Mouse (Mus musculus) telencephalon, adult 2 months (tissue): ENCODE results near the gene Nme9.

Experiments used
- DNase-seq: peaks from one replicate; pipeline ENCODE4 v3.0.0-alpha.2; 2011; ENCODE audit warnings: low read depth, low spot score

The Nme9 gene

DNA sequence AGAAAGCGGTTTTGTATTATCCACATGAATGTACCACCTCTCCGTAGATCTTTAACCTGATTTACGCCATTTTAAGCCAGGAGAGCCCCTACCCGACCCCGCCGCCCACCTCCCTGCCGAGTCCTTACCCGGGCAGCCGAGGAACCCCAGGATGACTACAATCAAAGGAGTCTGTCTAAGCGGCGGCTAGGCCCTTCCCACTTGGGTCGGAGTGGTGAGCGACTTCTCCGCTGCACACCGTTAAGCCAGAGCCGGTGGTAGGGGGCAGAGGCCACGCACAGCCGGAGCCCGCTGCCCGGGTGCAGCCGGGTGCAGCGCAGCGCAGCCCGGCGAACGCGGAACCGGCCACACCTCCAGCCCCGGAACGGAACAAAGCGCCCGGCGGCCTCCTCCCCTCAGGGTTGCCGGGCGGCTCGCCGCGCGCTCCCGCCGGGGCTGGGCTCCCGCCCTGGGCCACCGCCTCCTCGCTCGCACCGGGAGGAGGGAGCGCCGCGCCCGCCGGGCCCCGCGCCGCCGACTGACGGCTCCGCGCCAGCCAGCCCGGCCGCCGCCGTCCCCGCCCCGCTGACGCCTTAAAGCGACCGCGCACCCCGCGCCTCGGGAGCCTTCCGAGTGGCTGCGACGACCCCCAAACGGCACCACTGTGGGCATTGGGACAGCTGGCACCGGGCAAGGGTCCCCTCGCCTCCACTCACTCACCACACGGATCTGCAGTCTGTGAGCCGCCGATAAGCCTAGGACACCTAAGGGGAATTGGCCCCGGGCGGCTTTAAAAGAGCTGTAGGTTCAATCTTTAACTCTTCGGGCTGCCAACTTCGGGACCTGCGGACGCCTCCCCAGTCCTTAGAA, 14.9 kb upstream of the Nme9 start:
- no peak for DNase-seq

DNA sequence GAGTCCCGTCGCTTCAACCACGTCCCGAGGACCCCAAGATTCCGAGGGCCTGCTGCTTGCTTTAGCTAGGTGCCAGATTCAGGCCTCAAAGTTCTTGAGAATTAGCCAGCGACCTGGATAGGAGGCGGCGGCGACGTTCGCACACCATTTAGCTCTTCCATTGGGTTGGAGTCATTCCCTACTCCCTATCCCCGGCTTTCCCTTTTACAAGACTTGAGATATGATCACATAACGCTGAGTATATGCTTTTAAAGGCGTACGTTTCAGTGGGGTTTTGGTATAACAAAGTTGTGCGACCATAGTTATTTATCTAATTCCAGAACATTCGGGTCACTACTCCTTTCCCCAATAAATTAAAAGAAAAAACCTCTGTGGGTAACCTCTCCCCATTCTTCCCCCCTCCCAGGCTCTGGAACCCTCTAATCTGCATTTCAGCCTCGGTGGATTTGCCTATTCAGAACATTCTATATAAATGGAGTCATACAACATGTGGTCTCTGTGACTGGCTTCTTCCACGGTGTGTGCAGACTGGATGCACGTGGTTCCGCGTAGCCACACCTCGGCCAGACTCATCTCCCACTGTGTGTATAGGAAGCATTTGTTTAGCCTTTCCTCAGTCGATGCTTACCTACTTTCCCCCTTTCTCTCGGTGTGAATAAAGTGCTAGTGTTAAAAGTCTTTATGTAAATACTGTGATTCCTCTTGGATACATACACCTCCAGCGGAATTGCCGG, 14.1 kb upstream of the Nme9 start, which contains the start of gene Mras:
TSS of gene Mras (minus strand) at position 351 of the 734 bp plus-strand sequence.
- DNase-seq = no peak

DNA sequence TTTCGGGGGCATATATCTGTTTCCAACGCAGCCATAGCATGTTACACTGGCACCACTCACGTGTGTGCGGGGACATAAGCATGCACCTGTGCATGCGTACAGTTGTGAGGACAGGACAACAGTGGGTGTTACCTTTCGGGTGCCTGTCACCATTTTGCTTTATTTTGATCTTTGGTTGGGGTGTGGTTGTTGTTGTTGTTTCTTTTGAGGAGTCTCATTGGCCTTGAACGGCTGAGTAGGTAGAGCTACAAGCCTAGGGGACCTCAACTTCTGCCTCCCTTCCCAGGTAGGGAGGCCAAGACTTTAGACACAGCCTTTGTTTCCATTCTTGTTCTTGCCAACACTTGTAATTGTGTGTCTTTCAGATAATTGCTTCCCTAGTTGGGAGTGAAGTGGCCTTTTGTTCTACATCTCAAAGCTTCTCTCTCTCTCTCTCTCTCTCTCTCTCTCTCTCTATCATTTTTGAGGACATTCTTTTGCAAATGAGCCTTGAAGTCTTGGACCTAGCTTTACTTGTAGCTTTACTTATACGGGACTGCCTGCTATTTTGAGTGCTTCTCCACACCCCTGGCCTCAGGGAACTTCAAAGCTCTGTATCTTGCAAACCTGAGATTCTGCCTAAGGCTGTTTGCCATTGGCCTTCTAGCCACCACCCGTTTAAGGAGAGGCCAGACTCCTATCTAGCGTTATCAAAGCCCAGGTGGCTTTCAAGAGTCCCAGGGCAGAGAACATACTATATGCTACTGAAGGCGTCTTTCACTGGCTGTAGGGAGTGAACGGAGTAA, 13.3 kb upstream of the Nme9 start:
- DNase-seq = no peak

DNA sequence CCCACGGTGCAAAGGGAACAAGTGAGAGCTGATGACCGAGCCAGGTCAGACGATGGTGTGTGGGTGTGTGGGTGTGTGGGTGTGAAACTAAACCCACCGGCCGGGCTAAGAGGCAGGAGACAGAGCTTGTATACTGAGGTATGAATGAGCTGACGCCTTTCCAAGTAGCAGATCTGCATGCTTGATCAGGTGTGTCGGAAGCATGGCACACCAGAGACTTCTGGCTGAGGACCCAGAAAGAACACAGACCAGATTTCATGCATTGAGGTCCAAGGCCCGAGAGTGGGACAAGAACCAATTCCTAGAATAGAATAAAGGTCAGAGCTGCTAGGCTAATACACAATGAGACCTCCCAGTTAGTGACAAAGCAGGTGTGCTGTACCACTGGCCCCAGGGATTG, 12.2 kb upstream of the Nme9 start:
- no peak for DNase-seq

DNA sequence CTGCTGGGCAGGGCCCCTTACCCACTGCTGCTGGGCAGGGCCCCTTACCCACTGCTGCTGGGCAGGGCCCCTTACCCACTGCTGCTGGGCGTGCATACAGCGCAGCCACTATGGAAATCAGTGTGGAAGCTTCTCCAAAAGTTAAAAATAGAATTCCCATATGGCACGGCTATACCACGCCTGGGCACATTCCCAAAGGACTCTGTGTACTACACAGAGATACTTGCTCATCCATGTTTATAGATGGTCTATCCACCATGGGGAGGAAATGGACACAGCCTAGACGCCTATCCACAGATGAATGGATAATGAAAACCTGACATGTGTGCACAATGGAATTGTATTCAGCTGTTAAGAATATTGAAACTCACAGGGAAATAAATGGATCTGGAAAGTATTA, 10.3 kb upstream of the Nme9 start:
- DNase-seq = peak; percentile 66

DNA sequence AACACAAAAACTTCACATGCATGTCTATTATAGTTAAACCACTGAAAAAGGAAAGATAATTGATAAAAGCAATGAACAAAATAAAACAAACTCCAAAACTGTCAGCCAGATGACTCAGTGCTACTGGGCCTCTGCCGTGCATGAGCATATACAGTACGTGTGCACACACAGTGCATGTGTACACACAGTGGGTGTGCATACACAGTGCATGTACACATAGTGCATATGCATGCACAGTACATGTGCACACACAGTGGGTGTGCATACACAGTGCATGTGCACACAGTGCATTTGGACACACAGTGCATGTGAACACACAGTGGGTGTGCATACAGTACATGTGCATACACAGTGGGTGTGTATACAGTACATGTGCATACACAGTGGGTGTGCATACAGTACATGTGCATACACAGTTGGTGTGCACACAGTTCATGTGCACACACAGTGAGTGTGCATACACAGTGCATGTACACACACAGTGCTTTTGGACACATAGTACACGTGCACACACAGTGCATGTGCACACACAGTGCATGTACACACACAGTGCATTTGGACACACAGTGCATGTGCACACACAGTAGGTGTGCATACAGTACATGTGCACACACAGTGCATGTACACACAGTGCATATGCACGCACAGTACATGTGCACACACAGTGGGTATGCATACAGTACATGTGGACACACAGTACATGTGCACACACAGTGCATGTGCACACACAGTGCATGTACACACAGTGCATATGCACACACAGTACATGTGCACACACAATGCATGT, 9.4 kb upstream of the Nme9 start:
- DNase-seq = no peak

DNA sequence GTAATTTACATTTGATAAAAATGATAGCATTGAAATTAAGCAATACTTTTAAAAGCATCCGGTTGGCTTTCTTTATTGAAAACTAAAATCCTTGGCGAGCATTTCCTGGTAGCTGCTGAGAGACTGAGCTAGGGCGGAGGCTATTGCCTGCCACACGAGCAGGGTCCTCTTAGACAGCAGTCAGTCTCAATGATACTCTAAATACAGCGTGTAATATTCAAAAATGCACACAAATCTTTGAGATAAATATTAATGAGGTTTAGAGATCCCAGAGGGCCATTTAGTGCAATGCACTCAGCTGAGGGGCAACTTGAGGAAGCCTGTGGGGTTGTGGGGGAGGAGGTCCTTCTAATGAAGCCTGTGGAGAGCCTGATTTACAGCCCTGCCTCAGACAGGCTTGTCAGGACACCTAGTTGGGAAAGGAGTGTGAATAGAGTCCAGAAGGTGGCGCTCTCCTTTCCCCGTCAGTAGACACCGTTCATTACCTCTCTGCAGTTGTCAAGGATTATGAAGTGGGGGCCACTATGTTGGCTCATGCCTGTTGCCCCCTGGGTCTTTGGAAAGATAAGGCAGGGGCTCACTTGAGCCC, 6.6 kb upstream of the Nme9 start:
- no peak for DNase-seq

DNA sequence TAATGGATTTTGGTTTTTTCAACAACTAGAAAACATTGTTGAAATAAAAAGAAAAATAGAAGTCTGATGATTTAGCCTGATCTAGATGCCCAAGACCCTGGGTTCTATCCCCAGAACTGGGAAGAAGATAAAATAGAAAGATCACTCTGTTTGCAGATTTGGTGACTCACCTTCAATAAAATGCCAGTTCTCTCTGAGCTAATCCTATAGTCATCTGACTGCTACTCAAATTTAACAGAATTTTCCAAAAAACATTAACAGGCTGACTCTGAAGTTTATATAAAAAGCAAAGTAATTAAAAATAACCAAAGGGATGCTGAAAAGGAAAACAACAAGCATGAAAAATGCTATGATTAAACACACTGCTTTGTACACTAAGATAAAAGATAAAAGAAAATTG, 5.0 kb upstream of the Nme9 start:
- no peak for DNase-seq

DNA sequence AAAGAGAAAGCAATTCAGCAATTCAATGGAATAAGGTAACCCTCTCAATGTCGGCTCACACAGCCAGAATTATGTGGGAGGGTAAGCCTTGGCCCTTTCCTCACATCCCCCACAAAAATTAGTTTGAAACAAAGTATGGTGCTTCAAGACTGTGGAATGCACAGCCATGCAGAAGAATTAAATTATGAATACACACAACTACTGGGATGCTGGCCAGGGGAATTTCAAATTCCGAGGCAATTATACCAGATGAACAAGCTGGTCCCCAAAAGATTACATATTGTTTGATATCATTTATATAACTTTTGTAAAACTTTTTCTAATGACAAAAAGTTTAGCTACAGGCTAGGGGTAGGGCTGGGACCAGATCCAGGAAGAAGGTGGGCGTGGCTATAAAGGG, 4.0 kb upstream of the Nme9 start:
- no peak for DNase-seq

DNA sequence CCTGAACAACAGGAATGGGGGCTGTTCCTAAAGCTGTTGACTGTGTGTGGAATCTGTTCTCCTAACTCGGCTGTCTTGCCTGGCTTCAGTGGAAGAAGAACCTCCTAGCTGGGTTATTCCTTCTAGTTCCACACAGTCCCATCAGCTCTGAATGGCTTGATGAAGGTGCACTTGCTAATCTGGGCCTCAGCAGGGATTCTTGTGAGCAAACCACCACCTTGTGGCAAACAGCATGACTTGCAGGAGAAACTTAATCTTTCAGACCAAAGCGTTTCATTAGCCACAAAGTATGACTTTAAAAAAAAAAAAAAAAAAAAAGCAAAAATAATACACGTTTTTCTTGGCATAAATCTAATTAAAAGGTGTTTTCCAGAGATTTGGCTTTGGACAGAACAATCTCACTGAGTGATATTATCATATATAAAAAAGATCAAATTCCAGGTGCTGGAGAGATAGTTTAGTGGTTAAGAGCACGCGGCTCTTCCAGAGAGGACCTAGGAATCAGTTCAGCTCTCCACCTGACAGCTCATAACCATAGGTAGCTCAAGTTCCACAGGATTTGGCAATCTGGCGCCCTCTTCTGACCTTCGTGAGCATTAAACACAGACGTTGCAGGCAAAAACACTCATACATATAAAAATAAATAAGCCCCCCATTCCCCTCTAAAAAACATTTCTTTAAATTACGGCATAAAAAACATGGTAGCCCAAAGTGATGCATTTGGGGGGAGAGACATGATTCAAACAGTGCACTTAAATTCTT, 1.2 kb upstream of the Nme9 start:
- no peak for DNase-seq

DNA sequence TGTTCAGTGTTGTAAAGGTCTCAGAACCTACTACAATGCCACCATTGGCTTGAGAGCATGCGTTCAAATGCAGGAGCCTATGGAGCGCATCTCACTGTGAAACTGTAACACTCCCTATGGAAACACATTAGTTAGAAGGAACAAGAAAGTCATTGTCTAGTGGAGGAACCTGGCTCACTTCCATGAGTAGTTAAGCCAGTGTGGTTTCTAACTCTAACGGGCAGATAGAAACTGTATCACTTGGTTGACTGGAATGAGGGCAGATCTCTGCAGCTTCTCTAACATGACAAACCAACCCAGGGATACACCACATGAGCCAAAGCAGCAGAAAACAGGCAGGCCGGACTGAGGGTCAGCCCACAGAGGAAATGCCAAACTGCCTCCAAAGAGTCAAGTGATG, 2.9 kb downstream of the Nme9 start:
- DNase-seq = no peak

DNA sequence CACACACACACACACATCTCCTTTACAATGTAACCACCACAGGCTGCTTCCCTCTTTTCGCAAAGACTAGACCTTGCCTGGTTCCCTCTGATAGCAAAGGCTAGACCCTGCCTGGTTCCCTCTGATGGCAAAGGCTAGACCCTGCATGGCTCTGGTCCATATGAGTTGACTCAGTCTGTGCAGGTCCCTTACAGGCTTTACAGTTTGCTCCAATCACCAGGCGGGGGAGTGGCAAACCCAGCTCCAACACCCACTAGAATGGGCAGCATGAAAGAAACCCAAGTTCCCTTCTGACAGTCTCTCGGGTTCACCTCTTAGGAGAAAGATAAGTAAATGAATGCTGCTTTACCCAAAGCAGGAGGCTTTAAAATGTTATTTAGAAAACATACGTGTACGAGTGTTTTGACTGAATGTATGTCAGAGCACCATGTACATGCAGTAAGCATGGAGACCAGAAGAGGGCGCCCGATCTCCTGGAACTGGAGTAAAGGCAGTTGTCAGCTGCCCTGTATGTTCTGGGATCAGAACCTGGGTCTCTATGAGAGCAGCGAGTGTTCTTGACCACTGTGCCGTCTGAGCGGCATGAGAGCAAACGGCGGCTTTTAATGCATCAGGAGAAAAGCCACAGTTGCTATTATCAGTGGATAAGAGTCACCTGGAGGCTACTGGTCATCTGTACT, 7.4 kb downstream of the Nme9 start:
- no peak for DNase-seq

DNA sequence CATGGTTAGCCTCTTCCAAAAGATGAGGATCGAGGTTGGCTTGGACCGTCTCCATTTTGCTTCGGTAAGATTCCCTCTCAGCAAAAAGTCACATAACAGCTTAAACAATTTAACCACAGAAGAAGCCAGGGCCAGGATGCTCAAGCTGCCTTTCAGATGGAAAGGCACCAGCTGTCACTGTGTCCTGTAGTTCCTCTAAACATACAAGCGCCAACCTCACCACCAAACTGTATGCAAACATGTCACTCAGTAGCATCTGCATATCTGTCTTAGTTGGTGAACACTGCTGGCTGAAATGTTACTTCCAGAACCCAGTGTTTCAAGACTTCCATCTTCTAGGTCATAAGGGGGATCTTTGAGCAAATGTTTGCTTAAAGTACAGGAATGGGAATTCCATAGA, 8.5 kb downstream of the Nme9 start:
- DNase-seq = no peak

DNA sequence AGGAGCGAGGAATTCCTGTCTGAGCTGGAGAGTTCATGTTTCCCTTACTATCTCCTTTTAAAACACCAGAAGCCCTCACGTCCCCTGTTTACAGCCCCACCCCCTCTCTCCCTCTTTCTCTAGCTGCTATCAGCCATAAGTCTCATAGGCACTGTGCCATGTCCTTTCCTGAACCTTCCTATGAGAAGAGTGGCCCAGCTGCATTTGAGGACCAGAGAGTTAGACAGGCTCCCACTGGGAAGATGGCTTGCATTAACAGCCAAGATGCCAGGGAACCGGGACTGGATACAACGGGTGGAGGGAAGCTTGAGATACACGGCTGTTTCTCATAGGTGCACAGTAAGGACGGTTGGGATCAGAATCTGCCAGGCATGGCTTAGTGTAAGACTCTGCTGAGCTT, 13.6 kb downstream of the Nme9 start:
- DNase-seq = no peak

DNA sequence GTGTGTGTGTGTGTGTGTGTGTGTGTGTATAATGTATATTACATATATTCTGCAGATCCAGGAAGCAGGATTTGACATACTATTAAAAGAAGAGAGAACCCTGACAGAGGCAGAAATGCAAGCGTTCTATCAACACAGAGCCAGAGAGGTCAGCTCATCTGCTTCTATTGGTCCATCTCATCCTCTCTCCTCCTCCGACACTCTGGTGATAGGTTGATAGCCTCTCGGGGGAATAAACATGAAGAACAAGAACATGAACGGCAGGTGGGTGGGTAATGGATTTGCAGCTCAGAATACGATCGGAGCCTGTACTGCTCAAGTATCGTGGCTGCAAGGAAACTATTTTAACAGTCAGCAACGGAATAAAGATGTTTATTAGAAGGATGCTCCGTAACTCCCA, 17.3 kb downstream of the Nme9 start:
- no peak for DNase-seq

DNA sequence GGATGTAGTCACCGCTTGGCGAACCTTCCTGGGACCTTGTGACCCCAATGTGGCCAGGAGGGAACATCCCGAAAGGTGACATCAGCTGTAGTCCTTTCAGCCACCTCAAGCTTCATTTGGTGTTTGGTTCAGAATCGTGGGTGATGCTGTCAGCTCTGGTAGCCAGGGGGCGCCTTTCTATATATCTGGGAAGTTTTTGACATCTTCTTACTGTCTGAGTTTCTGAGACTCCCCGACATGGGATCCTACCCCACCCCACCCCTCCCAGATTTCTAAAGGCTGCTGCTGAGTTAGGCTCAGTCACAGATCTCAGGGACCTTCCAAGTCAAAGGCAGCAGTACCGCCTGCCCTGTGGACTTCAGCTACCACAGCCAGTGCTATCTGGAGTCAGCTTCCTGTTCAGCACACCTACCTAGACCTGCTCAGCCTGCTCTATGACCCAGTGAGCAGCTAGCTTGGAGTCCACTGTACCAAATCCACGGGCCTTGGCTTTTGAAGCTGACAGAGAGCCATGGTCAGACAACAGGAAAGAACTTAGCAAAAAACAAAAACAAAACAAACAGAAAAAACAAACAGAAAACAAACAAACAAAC, 18.5 kb downstream of the Nme9 start:
- no peak for DNase-seq

DNA sequence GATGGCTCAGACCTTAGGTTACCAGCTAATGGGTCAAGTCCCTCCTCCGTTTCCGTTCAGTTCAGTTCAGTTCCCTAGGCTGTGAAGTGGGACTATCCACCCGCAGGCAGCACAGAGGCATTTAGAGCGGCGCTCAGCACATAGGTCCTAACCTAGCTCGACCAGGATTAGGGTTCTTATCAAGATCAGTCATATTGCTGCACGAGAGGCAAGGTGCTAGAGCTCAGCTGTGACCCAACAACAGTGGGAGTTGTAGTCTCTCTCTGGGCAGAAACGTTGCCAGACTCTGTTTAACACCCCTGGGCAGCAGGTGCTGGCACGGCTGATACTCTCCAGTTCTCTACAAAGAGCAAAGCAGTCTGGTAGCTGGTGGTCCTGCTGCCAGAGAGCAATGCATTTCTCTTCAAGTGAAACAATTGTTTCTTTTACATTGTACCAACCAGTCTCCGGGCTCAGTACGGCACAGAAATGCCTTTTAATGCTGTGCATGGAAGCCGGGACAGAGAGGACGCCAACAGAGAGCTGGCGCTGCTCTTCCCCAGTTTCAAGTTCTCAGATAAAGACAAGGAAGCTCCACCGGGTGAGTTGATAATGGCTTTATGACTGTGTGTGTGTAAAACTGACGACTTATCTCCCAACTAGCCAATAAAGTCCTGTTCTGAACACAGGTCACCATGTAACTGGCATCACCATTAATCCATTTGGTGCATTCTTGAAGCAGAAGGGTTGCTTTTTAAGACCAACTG, 19.2 kb downstream of the Nme9 start:
- no peak for DNase-seq

DNA sequence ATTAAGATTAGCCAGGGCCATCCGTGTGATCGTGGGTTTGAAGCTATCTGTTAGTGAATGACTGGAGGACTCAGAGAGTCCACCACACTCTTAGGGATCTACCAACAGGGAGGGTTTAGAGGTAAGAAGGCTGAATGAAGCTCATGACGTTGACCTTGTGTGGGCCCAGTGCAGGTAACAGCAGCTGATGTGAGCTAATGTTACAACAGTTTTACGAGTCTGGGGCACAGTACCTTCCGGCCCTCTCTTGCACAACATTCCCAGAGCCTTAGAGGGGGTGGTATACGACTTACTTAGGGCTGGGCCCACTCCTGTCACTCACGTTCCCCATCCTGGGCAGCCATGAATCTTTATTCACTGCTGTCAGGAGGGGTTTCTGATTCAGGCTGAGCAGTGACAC, 20.1 kb downstream of the Nme9 start:
- no peak for DNase-seq
